Mouse (Mus musculus) liver, adult (tissue): ENCODE results near the gene Pdyn.

Experiments
- GATA4 ChIP-seq: IDR thresholded peaks from 2 replicates; pipeline ENCODE4 v1.6.1; 2014; ENCODE audit warnings: mild to moderate bottlenecking, low read length; ENCODE audit not compliant: insufficient replicate concordance

Pdyn gene

DNA sequence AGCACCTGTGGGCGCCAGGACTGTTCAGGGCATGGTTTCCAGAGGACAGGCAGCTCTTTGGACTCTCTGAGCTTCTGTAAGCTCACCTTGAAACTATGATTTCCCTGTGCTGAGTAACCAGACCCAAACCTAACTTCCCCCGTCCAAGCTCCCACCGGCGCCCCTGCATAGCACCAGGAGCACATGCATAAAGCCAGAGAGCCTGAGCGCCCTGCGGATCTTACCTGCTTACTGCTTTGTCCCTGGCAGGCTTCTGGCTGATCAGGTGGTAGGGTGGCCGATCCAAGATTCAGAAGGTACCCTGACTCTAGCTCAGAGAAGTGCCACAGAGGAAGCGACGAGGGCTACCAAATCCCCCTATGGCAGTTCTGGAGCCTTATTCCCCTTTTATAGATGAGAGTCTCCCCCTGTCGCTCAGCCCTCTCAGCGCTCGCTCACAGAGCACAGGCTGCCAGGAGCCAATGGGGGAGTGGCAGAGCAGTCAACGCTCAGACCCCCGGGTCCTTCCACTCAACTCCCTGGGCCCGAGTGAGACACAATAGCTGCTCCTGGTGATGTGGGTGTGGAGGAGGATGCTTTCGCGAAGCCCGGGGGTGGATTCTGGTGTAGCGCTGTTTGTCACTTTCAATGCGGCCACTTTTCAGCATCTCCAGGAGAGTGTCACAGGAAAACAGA lies at the start of gene Pdyn:
Gene Pdyn, minus strand, starts transcription at position 361 of the 675 bp plus-strand sequence.
- no peak for TF ChIP-seq GATA4

DNA sequence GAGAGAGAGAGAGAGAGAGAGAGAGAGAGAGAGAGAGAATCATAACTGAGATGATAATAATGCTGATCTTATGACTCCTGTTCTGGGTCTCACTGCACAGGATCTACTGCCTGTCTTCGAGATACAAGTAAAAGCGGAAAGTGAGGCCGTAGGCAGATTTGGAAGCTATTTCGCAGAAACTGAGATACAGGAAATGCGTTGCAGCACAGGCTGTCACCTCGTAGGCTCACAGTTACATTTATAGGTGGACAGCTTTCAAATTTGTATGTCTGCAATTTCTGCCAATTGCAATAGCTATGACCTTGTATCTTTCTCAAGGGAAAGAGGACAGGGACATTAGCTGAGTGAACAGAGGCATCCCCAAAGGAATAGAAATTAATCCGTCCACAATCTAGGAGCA lies 42.4 kb upstream of the Pdyn start:
- TF ChIP-seq GATA4, result no peak

DNA sequence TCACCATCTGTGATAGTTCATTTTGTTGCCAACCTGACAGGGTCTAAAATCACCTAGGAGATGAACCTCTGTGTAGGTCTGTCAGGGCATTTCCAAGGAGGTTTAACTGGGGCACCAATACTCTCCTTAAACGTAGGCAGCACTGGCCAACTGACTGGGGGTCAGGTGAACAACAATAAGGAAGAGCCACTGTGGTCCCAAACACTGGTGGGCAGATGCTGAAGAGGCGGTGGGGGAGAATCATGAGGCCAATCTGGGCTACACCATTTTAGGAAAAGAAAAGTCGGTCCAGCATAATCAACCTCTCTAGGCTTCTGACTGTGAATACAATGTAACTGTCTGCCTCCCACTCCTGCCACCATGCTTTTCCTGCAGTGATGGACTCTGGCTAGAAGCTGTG lies 40.9 kb upstream of the Pdyn start:
- no peak for TF ChIP-seq GATA4

DNA sequence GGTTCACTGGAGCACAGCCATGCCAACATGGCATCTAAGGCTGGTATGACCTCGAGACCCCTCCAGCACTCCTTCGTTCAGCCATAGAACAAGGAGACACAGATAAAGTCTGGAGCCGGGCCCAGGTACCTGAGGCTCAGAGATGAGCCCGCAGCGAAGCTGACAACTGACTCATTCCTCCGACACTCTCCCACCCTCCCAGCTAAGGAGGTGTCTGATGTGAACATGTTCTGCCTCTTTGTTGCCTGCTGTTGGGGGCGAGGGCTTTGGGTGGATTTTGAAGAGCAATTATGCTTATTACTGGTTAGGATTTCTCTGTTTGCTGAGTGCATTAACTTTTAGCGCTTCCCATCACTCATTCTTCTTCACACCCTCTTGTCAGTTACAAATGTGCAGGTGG lies 34.4 kb upstream of the Pdyn start:
- no peak for TF ChIP-seq GATA4

DNA sequence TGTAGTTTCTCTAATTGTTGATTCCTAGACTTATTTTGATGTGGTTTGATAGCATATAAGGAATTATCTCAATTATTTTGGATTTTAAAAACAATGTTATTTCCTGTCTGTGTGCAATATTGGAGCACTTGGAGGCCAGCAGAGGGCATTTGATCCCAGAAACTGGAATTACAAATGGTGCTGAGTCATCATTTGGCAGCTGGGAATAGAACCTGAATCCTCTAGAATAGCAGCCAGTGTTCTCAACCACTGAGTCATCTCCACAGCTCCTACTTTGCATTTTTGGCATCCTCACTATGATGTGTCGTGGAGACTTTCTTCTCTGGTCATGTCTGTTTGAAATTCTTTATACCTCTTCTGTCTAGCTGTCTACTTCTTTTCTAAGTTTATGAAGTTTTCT lies 30.0 kb upstream of the Pdyn start:
- TF ChIP-seq GATA4, result no peak

DNA sequence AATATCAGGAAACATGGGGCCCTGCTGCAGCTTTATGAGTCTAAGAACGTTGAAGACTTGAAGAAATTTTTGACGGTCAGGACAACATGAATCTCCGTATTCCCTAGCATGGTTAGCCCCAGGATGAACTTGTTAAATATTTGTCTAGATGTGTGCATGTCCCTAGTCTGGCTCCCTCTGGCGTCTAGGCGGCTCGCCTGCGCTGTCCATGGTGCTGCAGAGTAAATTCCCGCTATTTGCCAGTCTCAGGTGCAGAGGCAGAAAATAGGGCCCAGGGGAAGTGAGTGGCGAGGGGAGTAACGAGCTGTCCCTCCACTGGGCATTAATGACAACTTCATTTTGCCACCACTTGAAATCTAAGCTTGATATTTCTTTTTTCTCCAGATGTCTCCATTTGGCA lies 16.0 kb upstream of the Pdyn start:
- no peak for TF ChIP-seq GATA4

DNA sequence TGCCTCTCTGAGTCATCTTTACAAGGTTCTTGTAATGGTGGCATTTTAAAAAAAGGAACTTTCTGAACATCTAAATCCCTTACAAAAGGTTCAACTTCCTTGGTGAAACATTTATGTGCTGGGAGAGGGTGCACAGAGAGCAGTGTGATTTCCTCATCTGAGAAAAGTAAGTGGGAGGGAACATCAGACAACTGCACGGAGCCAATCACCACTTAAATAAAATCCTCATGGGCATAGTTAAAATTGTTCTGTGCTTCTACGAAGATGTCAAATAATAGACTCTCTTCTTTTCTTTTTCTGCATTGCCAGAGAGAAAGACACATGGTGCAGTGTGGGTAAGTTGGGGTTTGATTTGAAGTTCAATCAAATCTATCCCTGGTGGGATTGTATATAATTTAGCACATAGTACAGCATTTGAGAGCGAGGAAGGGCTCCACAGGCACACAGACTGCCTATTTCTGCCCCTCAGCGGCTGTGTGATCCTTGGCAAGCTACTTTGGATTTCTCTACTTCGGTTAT lies 13.4 kb upstream of the Pdyn start:
- no peak for TF ChIP-seq GATA4

DNA sequence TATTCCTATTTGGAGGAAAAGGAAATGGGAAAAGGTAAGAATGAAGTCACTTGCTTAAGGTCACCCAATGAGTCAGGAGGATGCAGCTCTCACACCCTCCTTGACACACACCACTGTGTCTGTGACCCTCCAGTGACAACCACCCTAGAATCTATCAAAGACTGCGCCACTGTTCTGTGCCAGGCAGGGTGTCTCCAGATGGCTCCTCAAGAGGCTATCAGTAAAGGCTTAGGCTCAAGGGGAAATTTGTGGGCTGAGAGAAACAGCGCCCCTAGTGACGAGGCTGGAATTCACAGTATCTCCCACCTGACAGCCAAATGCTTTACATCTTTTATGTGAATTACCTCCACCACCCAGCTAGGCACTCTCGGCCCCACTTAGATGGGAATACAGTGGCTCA lies 3.6 kb downstream of the Pdyn start:
- TF ChIP-seq GATA4, result no peak

DNA sequence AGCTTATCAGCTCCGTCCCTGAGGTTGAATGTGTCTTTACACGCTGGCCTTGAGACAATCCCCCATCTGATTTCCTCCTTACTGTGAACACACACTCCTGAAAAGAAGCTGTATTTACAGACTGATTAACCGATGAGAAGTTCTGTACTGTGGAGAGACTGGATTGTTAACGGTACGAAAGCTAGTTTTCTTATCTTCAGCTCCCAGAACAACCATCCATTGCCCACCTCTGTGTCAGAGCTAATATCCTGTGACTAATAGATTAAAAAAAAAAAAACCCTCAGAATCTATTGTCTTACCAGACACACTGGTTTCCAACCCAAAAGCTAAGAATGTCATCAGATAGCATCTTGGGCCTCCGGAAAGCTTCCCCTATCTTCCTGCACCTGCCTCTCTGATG lies 5.3 kb downstream of the Pdyn start:
- TF ChIP-seq GATA4, result no peak

DNA sequence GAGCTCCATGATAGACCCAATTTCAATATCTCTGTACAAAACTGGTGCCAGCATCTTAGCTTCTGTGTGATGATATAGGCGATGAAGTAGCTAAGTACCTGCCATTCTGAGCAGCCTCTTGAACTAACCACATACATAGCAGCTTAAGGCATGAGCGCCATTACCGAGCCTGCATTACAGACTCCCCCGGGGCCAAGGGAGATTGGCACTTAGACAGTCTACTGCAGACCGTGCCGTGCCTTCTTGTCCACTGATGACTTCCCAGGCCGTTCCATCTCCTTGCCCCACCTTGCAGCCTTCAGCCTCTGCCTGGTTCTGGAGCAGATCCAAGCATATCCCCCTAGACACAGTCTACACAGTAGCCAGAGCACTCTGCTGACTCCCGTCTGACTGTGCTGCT lies 7.0 kb downstream of the Pdyn start:
- TF ChIP-seq GATA4, result no peak

DNA sequence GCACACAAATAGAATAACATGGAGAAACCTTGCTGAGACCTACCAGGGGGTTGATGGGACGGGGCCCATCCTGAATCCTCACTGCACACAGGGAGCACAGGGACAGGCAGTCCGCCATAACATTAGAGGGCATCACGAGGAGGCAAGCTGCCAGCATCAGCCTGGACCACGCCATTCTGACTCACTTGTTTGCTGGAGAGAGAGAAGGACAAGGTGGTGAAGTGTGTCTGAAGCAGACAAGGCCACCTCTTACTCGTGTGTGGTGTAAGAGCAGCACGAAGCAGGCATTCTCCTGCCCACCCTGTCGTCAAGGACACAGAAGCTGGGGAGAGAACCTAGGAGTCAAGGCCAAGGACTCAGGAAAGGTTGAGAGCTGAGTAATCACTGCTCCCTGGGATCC lies 9.9 kb downstream of the Pdyn start:
- no peak for TF ChIP-seq GATA4

DNA sequence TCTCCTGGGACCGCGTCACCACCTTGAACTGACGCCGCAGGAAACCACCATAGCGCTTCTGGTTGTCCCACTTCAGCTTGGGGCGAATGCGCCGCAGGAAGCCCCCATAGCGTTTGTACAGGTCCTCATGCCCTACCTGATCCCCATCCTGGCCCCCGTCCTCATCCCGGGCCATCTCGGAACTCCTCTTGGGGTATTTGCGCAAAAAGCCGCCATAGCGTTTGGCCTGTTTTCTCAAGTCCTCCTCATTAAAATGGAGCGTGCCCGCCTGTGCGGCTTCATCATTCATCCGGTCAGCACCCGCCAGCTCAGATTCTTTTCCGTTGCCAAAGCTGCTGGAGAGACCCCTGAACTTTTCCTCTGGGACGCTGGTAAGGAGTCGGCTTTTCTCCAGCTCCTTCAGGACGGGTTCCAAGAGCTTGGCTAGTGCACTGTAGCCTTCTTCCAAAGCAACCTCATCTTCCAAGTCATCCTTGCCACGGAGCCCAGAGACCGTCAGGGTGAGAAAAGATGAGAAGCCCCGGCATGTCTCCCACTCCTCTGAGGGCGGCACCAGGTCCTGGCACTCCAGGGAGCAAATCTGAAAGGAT lies 11.5 kb downstream of the Pdyn start:
- no peak for TF ChIP-seq GATA4

DNA sequence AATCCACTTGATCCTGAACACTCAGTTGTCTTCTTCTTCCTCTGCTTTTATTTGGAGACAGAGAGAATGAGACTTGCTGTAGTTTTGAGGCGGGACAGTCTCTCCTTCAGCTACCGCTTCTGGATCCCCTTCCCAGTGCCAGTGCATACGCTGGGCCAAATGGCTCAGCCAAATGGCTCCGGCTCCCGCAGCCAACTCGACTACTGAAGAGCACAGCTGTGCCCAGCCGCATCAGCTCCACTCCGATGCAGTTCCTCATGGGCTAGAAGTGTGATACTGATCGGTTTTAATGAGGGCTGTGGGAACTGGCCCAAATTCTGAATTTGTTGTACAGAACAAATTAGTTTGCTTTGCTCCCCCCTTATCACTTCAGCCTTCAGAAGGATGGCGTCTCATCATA lies 12.7 kb downstream of the Pdyn start:
- TF ChIP-seq GATA4, result no peak

DNA sequence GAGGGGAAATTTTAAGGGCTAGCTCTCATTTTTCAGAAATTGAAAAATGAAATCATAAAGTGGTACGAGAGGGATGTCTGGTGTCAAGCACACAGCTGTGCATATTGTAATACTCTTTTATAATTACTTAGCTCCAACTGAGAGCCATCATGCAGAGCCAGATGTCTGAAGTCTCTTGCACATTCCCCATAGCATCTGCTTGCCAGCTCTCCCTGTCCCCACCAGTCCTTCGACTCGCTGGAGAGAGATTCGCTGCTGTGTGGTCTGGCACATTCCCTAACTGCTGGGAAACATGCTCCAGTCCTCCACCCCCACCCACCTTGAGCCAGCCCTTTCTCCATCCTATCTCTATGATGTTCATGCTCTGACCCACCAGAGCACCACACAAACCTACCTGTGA lies 15.6 kb downstream of the Pdyn start:
- TF ChIP-seq GATA4, result no peak

DNA sequence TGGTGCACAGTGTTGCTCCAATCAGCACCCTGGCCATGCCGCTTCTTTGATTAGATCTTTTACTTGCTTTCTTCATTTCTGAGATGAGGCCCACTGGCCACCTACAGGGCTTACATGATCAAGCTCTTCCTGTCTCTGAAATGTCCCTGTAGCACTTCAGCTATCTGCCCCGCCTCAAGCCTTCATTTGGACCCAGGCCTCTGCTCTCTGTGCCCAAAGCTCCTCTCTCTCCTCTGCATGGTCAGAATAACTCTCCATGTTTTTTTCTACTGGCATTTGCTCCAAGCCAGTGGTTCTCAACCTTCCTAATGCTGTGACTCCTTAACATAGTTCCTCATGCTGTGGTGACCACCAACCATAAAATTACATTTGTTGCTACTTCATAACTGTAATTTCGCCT lies 19.4 kb downstream of the Pdyn start:
- TF ChIP-seq GATA4, result no peak

DNA sequence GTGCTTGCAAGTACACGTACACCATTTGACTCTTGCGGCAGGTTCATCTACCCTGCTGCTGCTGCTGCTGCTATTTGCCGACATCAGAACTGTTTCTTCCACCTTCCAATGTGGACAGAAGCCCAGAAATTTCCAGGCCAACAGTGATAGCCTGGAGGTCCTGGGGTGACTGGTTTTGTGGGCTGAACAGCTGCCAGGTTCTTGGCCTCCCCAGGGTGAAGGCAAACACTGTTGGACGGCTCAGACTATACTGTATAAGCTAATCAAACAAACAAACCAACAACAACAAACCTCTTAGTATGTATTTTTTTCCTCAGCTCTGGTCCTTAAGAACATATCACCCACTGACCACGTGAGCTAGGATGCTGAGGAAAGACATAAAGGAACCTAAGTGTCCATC lies 20.6 kb downstream of the Pdyn start:
- TF ChIP-seq GATA4, result no peak

DNA sequence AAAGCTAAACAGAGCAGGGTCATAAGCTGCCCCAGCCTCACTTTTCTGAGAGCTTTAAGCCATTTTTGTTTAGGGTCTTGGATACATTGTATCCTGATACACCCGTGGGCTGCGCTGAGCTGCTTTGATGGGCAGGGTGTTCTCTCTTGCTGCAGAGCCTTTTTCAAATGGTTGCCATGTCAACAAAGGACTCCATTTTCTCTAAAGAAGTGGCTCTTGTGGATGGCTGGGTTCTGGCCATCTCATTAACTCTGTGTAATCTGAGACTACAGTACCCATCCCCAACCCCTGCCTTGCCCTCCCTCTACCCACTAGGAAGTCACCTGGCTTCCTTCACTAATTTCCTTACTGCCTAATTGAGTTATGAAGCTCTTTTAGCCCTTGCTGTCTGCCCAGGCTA lies 22.0 kb downstream of the Pdyn start:
- no peak for TF ChIP-seq GATA4
